Mouse (Mus musculus): Measurements from ENCODE around the gene Sun2.

Sun2 gene

DNA sequence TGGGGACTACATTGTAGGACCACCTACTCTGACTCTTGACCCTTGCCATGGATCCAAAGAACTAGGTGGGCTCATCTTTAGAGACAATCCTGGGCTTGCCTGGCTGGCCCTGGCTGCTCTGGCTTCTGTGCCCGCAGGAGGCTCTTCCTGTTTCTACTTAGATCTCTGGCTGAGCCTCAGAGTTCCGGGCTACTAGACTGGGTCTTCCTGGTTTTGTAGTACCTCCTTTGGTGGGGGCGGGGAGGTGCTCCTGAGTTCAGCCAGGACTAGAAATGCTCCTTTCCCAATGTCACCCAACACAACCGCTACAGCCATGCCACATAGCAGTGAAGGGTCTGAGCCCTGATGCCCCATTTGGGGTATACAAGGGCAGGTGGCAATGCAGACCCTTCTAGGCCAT lies 21.5 kb downstream of the Sun2 start:
- no peak for DNase-seq

DNA sequence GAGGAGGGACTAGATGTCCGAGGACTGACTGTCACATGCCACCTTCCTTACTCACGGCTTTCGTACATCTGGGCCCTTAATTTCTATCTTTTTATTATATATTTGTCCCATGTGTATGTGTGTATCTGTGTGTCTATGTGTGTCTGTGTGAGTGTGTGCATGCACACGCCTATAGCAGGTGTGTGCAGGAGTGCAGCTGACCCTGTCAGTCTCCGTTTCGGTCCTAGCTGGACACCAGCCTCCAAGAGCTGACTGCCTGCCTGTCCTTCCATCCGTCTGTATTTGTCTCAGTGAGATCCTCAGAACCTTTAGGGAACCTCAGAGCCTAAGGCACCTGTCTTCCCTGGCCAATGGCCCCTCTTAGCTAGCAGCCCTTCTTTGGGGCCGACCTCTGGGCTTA lies 22.1 kb downstream of the Sun2 start:
- no peak for DNase-seq

DNA sequence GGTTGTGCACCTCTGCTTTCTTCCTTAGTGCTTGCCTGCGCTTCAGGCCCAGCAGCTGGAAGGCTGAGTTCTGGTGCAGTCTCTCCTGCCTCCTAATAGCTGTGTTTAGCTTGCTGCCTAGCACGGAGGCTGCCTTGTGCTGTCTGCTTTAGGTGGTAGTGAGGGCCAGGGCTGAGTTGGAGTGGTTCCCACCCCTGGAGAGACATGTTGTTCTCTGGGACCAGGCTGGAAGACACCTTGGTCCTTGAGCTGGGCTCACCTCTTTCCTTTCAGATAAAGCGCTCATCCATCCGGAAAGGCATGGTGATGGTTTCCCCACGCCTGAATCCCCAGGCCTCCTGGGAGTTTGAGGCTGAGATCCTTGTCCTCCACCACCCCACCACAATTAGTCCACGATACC lies 25.6 kb downstream of the Sun2 start:
- DNase-seq: no peak

DNA sequence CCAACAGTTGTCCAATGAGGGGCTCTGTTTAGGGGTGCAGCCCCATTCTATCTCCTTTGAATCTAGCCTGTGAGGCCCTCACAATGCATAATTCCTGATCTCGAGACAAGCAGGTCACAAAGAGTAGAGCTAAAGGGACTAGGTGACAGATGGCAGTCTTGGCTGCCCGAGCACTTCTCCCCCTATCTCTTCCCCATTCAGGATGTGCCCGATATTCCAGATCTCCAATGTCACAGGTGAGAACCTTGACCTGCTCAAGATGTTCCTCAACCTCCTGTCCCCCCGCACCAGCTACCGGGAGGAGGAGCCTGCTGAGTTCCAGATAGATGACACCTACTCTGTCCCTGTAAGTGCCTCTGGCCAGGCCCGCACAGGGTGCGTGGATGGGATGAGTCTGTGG lies 26.7 kb downstream of the Sun2 start:
- DNase-seq: no peak

DNA sequence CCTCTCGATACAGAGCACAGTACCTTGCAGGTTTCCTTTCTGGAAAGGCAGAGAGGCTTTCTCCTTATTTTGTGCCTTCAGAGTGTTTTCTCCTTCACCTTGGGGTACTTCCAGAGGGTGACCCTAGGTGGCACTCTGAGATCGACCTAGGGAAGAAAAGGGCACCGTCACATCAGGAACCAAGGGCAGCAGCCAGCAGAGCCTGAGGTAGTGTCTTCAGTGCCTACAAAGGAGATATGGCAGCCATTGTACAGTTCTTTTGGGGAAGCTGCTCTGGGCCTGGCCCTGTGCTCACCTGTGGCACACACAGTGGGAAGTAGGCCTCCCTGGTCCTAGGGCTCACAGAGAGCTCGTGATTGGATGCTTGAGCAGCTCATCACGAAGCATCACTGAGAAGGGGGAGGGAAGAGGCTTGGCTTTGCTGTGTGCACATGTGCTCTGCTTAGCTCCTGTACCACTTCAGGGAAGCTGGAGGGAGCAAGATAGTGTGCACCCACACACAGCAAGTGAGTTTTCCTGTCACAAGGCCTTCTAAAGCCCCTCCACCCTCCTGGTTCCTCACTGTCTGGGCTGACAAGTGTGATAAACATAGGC lies 34.0 kb downstream of the Sun2 start:
- no peak for DNase-seq

DNA sequence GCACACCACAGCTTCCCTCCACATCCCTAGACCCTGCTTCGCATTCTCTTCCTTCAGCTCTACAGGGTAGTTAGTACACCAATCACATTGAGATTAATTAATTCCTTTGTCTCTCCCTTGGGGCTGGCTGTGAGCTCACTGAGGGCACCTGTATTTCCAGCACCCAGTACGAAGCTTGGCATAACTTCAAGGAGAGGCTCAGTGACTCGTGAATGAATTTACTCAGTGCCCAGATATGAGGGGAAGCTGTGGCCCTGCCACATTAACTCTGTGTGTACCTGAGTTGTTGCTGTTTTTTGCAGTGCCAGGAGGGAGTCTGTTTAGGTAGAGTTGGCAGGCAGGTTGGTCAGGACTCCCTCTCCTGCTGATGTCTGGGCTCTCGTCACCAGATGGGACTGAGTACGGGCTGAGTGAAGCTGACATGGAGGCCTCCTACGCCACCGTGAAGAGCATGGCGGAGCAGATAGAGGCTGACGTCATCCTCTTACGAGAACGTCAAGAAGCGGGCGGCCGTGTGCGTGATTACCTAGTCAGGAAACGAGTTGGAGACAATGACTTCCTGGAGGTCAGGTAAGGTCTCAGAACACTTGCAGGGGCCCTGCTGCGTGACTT lies 35.6 kb downstream of the Sun2 start:
- DNase-seq: no peak

DNA sequence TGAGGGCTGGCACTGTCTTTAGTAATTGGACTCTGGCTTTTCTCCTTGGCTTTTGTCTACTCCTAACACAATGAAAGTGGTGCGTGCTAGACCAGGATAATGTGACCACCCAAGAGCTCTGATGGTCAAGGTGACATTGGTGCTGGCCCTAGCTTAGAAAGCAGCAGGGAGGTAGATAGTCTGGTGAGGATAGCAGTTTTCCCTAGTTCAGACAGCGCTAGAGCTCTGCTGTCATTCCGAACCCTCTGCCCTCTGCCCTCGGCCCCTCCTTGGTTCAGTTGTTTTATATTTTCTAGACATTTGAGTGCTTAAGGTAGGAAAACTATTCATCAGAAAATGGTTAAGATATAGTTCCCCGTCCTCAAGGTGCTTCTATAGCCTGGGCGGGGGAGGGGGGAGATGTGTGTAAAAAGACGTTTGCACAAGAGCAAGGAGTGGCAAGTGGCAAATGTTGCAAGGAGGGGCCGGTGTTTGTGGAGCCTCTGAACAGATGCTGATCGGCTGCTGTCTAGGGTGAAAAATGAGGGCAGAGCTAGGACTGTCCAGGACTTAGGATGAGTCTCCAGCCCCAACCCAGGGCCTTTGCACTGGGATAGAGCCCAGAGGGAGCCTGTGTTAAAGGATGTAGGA lies 44.7 kb downstream of the Sun2 start:
- DNase-seq: no peak

DNA sequence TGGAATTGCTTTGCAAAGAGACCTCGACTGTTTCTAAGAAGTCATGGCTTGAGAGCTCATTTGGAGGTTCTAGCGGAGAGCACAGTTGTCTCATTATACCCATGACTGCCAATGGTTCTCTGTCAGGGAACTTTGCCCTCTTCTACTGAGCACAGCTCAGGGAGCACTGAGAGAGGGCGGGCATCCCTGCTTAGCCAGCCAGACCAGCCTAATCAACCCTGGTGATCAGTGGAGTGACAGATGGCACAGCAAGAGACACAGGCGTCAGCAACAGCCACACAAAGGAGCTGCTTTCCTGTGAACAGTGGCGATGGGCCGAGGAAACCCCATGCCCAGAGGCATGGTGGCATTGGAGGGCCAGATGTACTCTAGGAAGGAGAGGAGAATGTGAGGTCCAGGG lies 45.3 kb downstream of the Sun2 start:
- DNase-seq: no peak

DNA sequence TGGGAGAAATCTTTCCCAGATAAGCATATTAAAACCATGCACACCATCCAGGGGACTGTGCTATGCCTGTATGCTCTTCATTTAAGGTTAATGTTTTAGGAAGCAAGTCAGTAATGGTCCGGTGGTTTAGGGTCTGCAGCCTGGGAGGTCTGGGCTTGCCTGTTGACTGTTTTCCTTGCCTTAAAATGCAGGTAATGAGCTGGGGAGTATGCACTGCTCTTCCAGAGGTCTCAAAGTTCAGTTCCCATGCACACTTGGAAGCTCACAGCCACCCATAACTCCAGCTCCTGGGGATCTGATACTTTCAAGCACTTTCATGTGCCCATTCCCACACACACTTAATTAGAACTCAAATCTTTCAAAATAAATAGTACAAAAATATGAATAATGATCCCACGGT lies 45.8 kb downstream of the Sun2 start:
- no peak for DNase-seq

DNA sequence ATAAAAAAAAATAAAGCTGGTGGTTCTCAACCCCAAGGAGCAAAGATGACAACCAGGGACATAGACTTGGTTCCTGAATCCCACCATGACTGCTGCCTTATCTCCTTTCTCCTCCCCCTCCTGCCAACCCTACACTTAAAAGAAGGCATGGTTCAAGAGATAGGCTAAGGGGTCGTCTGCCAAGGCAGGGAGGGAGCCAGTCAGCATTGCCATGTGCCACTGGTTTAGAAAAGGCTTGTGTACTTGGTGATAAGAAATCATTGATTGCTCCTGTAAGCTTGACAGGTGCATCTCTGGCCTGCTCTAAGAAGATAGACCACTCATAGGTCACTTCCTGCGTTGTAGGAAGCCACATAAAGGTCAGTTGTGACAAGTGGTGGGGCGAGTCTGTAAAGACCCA lies 46.8 kb downstream of the Sun2 start:
- no peak for DNase-seq

DNA sequence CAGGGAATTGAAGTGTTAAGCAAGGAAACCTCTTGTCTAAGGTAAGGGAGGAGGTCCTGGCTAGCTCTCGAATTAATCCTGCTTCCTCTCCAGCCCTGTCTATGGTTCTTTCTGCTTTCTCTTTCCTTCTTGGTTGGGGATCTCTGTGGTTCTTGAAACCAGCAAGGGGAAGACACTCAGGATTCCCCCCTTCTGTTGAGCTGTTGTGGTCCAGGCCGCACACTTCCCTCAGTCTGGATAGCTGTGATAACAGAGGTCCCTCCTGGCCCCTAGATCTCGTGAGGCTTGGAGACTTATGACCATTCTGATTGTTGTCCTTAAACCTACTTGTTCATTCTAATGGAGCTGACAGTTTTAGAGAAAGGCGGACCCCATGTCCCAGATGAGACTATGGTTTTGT lies 47.8 kb downstream of the Sun2 start:
- DNase-seq: no peak

DNA sequence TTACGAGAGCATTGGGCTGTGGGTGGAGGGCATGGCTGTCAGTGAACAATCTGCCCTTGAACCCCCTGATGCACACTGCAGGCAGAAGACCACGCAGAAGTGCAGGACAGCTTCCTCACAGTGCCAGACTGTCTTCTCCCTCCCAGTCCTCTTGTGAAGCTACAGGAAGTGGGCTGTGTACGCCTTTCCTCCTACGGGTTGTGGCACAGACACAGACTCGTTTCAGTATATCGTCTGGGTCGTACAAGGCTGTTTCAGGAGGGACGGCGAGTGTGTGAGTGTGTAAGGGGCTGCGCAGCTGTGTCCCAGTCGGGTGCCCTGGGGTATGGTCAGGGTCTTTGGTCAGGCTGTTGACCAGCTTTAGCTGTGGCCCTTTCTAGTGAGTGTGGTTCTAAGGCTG lies 48.6 kb downstream of the Sun2 start:
- DNase-seq: peak; percentile 26

DNA sequence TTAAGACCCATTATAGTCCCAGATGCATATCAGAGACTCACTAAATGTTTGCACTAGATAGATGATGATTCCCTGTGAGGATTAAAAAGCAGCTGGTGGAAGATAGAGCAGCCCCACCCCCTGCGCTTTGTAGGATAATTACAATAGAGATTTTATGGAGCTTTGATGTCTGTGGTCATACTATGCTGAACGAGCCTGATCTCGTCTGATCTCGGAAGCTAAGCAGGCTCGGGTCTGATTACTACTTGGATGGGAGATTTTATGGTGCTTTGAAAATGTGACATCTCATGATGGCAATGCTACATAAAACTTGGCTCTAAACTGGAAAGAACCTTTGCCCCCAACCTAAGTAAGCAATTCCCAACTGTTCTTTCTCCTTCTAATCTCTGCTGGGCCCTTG lies 50.0 kb downstream of the Sun2 start:
- DNase-seq: no peak

DNA sequence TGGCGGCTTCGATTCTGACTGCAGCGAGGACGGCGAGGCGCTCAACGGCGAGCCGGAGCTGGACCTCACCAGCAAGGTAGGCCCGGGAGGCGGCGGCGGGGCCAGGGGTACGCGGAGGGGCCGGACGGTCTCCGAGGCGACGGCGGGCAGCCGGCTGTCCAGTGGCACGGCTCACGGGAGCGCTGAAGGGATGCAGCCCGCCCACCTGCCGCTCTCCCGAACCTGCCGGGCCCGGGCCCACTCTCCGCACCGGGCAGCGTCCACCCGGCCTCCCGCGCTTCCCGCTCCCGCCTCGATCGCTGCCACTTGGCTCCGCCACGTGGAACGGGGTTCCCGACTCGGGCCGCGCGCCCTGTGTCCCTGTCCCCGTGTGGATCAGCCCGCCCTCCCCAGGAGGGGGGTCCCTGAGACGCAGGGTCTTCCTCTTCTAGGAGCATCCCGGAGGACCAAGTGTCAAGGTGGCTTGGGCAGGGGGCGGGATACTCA lies 51.3 kb downstream of the Sun2 start:
- no peak for DNase-seq

DNA sequence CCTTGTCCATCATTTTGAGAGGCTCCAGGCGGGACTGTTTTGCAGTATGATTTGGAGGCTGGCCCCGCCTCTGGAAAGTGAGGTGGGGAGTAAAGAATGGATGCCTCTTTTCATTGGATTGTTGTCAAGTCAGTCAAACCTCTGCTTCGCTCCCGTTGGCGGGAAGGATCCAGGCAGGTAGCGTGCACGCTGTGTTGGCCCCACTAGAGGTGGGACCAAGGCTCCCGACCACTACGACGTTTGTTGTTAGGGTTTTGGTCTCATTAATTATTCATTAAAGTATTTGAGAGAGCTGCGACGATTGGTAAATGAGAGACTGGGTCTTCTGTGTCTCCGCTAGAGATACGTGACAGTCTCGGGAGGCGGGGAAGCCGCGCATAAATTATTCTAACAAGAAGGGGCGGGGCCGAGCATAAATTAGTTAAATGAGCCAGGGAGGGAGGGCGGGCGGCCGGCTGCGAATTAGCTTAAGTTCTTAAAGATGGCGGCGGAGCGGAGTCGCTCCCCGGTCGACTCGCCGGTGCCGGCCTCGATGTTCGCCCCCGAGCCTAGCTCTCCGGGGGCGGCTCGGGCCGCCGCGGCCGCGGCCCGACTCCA lies 51.8 kb downstream of the Sun2 start, which contains the start of gene Gtpbp1:
Gene Gtpbp1, plus strand, starts transcription at position 420 of the 597 bp plus-strand sequence.
- peak; percentile 95 for DNase-seq

DNA sequence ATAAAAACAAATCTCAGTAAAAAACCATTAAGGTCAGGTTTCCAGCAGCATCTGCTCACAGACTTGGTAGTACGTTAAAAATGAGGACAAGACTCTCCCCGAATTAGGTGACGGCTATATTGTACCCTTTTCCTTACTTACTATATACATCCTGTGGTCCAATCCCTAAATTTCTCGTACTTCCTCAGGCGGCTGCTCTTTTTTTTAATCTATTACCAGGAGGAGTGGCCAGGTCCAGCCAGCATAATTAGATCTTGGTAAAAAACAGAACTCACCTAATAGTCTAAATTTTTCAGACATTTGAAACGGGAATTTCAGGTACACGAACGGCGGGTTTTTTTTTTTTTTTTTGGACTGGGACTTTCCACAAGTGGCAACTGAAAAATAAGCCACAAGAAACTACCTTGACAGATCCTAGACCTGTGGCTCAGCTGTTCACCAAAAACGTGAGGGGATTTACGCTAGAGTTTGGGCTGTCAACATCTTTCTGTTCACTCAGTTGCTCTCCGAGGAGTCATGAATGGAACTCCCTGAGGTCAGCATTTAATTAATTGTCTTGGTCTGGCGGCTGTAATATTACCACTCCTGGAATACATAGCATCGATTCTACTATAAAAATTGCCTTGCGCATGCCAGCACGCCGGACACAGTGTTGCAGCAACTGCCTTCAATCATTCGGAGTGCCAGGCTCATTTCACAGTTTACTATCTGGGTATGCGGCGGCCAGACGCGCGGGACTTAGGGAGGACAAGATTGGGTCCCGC lies 52.5 kb downstream of the Sun2 start:
- no peak for DNase-seq

DNA sequence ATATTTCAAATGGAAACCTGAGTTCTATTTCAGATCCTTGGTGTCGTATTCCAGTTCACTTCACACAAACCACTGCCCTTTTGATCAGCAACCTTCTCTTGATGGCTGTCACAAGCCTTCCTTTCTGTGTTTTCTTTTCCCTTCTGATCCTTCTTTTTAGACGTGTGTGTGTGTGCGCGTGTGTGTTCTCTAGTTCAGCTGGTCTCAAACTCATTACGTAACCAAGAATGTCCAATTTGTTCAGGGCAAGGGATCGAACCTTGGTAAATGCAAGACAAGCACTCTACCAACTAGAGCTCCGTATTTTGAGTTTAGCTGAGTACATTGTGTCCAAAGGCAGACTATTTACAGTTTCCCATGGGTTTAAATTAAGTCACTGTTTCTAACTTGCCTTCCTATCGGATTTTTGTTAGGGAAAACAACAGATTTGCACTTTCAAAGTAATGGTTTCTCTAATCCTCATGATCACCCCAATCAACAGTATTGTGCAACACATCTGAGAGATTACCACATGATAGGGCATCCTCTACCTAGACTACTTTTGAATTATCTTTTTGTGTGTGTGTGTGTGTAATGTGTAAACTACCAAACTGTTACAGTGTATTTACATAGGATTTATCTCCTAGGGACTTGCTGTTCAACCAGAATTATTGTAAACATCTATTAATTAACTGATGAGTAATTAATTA lies 53.9 kb downstream of the Sun2 start:
- no peak for DNase-seq

DNA sequence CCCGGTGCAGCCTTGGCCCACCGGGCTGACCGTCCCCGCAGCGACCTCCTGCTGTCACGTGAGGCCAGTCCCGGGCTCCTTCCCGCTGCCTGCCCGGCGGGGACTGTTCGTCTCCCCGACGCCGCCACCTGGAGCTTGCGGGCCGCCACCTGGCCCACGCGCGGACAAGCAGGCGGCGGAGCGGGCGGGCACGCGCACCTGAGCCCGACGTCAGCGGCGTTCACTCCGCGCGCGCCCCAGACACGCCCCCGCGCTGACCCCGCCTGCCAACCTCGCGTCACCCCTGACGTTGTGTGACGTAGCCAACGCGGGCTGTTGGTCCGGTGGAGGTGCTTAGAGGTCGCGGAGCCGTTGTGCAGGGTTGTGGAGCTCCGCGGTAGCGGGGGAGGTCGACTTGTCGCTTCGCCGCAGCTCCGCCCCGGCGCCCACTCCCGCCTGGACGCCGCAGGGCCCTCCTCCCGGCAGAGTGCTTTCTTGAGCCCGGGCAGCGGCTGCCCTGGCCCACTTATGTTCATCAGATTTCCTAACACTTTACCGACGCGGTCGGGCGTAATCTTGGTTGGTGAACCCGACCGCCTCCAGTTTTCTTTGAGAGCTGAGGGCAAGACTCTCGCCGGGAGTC lies 54.6 kb downstream of the Sun2 start, which contains the start of gene Josd1:
Gene Josd1, minus strand, starts transcription at position 274 of the 622 bp plus-strand sequence.
- peak; percentile 98 for DNase-seq

DNA sequence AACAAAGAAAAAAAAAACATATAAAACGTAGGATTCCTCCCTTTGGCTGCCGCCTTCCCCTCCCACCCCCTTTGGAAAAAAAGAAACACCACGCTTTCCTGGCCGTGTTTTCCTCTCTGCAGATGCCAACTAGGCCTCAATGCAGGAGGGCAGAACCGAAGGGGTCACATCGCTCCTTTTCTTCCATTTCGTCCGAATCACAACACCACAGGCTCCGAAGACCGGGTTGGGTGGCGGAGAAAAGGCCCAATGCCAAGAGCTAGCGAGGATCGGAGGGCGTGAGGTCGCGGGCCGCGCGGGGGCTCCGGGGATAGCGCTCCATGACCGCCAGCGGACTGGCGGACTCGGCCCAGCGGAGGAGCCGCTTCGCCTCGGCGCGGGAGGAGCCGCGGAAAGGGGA lies 55.2 kb downstream of the Sun2 start:
- DNase-seq: no peak

DNA sequence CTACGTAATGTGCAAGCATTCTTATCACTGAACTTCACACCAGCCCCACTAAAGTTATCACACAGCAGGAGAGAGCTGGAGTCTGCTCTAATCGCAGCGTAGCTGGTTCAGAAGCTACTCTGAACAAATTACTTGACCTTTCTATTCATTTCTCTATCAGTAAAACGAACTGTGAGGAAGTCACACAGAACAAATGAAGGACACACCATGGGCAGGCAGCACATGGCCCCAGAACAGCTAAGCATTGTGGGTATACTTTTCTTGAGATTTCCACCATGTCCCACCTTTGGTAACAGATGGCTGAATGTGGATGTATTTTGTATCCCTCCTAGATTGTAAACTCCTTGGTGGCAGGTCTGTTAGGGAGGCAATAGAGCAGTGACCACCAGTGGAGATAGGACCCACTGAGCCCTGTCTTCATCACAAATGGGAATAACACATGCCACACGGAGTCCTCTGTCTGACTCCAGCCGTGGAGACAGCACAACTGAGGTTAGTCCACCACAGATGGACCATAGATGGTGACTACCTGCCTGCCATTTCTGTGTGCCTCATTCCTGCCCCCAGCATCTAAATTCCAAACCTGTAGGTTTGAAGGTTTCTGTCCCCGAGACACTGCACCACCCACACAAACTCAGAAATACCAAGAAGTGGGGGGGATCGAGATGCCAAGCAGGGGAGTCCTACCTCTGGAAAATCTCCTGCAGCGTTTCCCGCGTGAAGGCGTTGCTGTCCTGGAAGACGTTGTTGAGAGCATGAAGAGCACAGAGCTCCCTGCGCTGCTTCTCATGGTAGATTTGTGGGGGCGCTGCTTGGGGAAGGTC lies 56.1 kb downstream of the Sun2 start:
- no peak for DNase-seq

DNA sequence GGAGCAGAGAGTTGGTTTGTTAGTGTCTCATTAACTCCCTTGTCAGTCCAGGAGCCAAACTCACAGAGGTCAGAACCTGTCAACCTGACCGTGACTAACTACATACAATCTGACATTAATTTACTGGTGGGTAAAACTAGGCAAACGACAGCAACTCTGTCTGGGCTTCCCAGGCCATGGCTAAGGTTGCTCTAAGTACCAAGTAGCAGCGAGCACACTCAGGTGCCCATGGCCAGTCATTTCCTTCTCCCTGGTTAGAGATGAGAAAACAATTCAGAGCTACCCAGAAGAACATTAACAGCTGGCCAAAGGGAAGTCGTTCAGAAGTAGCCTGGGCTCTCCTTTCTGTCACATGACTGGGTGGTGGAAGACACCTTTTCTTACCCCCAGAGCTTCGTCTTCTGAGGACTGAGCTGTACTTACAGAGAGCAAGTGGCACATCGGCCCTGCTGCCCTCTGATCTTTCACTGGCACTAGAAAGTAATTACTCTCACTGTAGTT lies 57.1 kb downstream of the Sun2 start:
- no peak for DNase-seq
